Mouse (Mus musculus): ENCODE measurements at regions not wholly inside any gene's neighbourhood (a gene's known extent, or its start where the extent isn't known, plus 50 kb on each side); places are given as distances from the start of the nearest gene placed in this dataset.

DNA sequence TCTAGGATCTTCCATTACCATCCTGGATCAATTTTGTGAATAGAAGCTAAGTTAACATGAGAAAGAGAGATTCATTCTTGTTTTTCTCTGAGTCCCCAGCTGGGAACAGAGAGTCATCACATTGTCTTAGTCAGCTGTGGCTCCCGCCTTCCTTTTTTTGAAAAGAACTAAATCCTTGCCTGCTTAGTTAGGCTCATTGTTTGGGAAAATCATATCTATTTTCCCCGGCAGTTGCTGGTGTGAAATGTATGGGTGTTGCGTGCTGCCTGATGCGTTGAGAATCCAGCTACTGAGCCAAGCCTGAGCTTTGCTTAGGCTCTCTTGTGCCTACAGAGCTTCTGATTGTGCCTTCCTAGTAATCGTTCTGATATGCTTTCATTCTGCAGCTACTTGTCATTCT, 66.3 kb downstream of the Fam50b start:
- no peak overlapping the region for H3K9ac ChIP-seq (ENCODE audit: low read depth, low read length)
- H3K4me3 ChIP-seq (ENCODE audit: low read length): no peak overlapping the region
- no peak overlapping the region for H3K4me2 ChIP-seq (replicated peaks; ENCODE audit: low read depth, low read length)
- no peaks in the 10 kb centered on the region for H3K4me1 ChIP-seq (ENCODE audit: control insufficient read depth, insufficient read depth, low read length)
- WGBS: 88% methylated on average over 5 of the region's 5 CpGs
- H3K9me3 ChIP-seq (ENCODE audit: control insufficient read depth, low read length): no peaks in the 10 kb centered on the region
- no peaks in the 10 kb centered on the region for H3K27me3 ChIP-seq (ENCODE audit: control insufficient read depth, insufficient read depth, low read length)
- ATAC-seq (ENCODE audit: low FRiP score, low TSS enrichment): no peak
- H3K36me3 ChIP-seq (ENCODE audit: control insufficient read depth, insufficient read depth, low read length): no peaks in the 10 kb centered on the region
- no peak overlapping the region for H3K27ac ChIP-seq (ENCODE audit: low read depth, low read length)

DNA sequence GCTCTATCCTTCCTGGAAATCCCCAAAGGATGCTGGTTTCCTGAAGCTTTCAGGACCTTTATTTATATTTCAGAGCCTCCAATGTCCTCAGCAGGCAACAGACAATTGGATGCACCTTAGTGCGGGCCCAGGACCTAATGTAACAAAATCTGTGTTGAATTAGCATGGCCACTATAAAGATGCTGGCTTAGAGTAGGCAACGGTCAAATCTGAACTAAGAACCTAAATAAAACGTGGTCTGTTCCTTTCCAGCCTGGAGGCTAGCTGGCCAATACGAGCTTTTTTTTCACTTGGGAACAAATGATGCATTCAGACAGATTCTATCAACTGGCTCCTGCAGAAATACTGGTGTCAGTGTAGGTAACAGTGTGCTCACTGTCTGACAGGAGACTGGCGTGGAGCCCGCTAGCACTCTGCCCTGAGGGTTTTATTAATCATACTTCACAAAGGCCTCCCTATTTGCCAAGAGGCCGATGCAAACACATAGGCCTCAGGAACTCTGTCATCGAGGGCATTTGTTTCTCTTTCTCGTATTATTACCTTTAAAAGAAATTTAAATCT, 68.5 kb upstream of the Prpf4b start:
- ATAC-seq (ENCODE audit: low FRiP score, low TSS enrichment): no peak
- WGBS: 56% methylated on average over 9 of the region's 9 CpGs

DNA sequence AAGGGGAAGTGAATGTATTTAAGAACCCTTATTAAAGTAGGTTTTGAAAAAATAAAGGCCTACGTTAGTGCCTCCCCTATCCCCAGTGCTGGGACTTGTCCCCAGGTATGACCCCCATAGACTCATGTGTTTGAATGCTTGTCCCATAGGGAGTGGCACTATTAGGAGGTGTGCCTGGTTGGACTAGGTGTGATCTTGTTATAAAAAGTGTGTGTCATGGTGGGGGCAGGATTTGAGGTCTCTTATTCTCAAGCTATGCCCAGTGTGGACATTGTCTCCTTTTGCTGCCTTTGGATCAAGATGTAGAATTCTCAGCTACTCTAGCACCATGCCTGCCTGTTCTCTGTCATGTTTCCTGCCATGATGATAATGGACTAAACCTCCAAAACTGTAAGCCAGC, 65.6 kb upstream of the Prpf4b start:
- Histone ChIP-seq H3K9me3 (ENCODE audit: control insufficient read depth, low read length) (peaks cover 6% of the 10 kb centered on the region), H3K9ac (ENCODE audit: low read depth, low read length) (no peak overlapping the region), H3K4me2 (replicated peaks; ENCODE audit: low read depth, low read length) (no peak overlapping the region), H3K4me3 (ENCODE audit: low read length) (no peak overlapping the region), H3K27me3 (ENCODE audit: control insufficient read depth, insufficient read depth, low read length) (no peaks in the 10 kb centered on the region), H3K27ac (ENCODE audit: low read depth, low read length) (no peak overlapping the region), H3K4me1 (ENCODE audit: control insufficient read depth, insufficient read depth, low read length) (peaks cover 6% of the 10 kb centered on the region), H3K36me3 (ENCODE audit: control insufficient read depth, insufficient read depth, low read length) (no peaks in the 10 kb centered on the region)
- no peak for ATAC-seq (ENCODE audit: low FRiP score, low TSS enrichment)
- 92% methylated on average over 1 of the region's 1 CpGs for WGBS

More for the DNA sequence above, 68.5 kb upstream of the Prpf4b start:
- H3K27ac ChIP-seq (ENCODE audit: low read depth, low read length): no peak overlapping the region
- H3K9ac ChIP-seq (ENCODE audit: low read depth, low read length): no peak overlapping the region
- H3K36me3 ChIP-seq (ENCODE audit: control insufficient read depth, insufficient read depth, low read length): no peaks in the 10 kb centered on the region
- no peaks in the 10 kb centered on the region for H3K4me1 ChIP-seq (ENCODE audit: control insufficient read depth, insufficient read depth, low read length)
- H3K4me2 ChIP-seq (replicated peaks; ENCODE audit: low read depth, low read length): no peak overlapping the region
- H3K27me3 ChIP-seq (ENCODE audit: control insufficient read depth, insufficient read depth, low read length): no peaks in the 10 kb centered on the region
- H3K9me3 ChIP-seq (ENCODE audit: control insufficient read depth, low read length): no peaks in the 10 kb centered on the region
- no peak overlapping the region for H3K4me3 ChIP-seq (ENCODE audit: low read length)

DNA sequence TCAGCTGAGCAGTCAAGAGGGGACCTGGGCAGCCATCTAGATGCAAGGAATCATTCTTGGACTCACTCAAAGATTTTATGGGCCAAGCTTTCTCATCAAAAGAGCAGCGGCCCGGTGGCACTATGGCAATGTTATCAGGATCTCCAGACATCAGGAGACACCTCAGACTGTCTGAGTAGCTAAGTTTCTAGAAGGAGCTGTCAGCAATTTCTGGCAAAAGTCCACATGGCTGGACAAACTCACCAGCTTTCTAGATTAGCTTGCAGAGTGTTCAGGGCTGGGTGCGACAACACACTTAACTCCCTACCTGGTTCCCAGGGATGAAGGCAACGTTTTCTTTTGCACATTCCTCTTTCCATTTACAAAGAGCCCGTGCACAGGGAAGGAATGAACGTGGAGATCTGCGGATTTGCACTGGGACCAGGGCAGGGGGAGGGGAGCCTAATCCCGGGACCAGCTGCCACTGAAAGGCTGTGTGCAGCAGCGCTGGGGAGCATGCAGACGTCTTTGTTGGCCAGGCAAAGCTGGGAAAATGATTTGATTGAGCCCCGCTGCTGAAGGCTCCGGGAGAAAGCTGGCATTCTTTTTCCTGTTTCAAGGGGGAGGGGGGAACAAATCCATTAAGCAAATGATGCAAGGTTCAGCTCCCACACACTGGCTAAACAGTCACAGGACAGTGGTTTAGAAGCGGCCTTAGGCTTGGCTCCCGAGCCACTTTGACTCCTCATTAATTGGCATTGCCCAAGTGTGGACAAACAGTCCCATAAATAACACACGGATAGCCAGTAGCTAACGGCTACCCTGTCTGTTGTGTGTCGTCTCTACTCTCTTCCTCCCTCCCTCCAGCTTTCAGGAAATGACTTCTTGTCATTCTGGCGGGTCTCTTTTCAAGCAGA, 60.7 kb upstream of the Prpf4b start:
- no peaks in the 10 kb centered on the region for H3K27me3 ChIP-seq (ENCODE audit: control insufficient read depth, insufficient read depth, low read length)
- H3K9me3 ChIP-seq (ENCODE audit: control insufficient read depth, low read length): peaks cover 6% of the 10 kb centered on the region
- no peaks in the 10 kb centered on the region for H3K36me3 ChIP-seq (ENCODE audit: control insufficient read depth, insufficient read depth, low read length)
- H3K27ac ChIP-seq (ENCODE audit: low read depth, low read length): peak overlapping the region; percentile 55
- ATAC-seq (ENCODE audit: low FRiP score, low TSS enrichment): peak; percentile 84
- H3K4me3 ChIP-seq (ENCODE audit: low read length): no peak overlapping the region; the same call in 1 of the 2 replicates
- WGBS: 15% methylated on average over 18 of the region's 18 CpGs
- H3K4me2 ChIP-seq (replicated peaks; ENCODE audit: low read depth, low read length): peak overlapping the region; percentile 41
- H3K9ac ChIP-seq (ENCODE audit: low read depth, low read length): peak overlapping the region; percentile 42; the same call in 1 of the 2 replicates
- H3K4me1 ChIP-seq (ENCODE audit: control insufficient read depth, insufficient read depth, low read length): peaks cover 11% of the 10 kb centered on the region

DNA sequence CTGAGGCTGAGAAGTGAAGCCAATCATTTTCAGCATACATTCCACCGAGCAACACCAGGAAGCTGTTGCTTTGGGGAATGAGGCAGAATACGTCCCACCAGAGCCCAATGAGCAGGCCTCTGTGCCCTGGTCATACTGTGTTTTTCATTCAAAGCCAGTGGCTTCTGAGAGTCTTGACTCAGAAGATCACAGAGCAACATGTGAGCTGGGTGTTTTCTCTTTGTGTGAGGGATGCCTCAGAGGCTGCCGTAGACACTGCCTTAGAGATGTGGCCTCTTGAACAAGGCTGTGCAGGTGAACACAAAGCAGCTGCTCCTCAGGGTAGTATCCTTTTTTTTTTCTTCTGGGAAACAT, 60.1 kb upstream of the Prpf4b start:
- Histone ChIP-seq H3K9ac (ENCODE audit: low read depth, low read length) (no peak overlapping the region), H3K27me3 (ENCODE audit: control insufficient read depth, insufficient read depth, low read length) (no peaks in the 10 kb centered on the region), H3K4me1 (ENCODE audit: control insufficient read depth, insufficient read depth, low read length) (peaks cover 11% of the 10 kb centered on the region), H3K4me2 (replicated peaks; ENCODE audit: low read depth, low read length) (peak overlapping the region; percentile 41; the same call in 1 of the 2 replicates), H3K9me3 (ENCODE audit: control insufficient read depth, low read length) (peaks cover 6% of the 10 kb centered on the region), H3K4me3 (ENCODE audit: low read length) (no peak overlapping the region), H3K36me3 (ENCODE audit: control insufficient read depth, insufficient read depth, low read length) (no peaks in the 10 kb centered on the region), H3K27ac (ENCODE audit: low read depth, low read length) (peak overlapping the region; percentile 55; the same call in 1 of the 2 replicates)
- WGBS: 26% methylated on average over 3 of the region's 3 CpGs
- peak; percentile 50 for ATAC-seq (ENCODE audit: low FRiP score, low TSS enrichment)

DNA sequence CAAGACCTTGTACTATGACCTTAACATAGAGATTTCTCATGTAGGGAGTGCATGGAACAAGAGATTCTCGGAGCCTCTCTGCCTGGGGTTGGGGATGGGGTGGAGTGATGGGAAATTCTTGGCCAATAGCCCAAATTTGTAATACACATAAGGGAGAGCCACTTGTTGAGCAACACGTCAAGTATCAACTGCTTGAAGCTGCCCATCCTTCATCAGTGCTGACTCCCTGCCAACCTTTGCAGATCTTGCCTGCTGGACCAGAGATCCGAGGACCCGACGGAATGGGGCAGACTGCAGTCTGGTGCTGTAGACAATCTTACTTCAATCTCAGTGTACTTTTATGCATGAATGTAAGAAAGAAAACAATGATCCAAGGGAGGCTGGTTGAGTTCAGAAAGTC, 56.9 kb upstream of the Prpf4b start:
- H3K27me3 ChIP-seq (ENCODE audit: control insufficient read depth, insufficient read depth, low read length): no peaks in the 10 kb centered on the region
- H3K27ac ChIP-seq (ENCODE audit: low read depth, low read length): no peak overlapping the region
- H3K4me1 ChIP-seq (ENCODE audit: control insufficient read depth, insufficient read depth, low read length): peaks cover 11% of the 10 kb centered on the region
- no peak overlapping the region for H3K4me2 ChIP-seq (replicated peaks; ENCODE audit: low read depth, low read length)
- no peak overlapping the region for H3K9ac ChIP-seq (ENCODE audit: low read depth, low read length)
- WGBS: 74% methylated on average over 5 of the region's 5 CpGs
- ATAC-seq (ENCODE audit: low FRiP score, low TSS enrichment): no peak
- H3K4me3 ChIP-seq (ENCODE audit: low read length): no peak overlapping the region
- H3K36me3 ChIP-seq (ENCODE audit: control insufficient read depth, insufficient read depth, low read length): no peaks in the 10 kb centered on the region
- H3K9me3 ChIP-seq (ENCODE audit: control insufficient read depth, low read length): no peaks in the 10 kb centered on the region

DNA sequence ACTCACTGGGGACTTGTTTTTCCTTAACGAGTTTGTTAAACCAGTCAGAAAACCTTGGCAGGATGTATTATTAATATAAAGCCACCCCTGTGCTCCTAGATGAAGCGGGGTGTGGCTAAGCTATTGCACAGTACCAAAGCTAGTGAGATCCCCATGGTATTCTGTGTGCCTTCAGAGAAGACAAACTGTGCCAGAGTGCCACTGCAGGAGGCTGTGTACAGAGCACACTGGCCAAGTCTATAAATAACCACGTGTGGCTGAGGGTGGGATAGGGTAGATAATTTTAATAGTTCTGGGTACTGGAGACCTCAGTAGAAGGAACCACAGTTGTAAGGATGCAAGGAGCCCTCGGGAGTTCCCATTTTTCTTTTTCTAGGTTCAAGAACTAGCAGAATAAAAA, 54.7 kb upstream of the Prpf4b start:
- Histone ChIP-seq H3K9me3 (ENCODE audit: control insufficient read depth, low read length) (no peaks in the 10 kb centered on the region), H3K9ac (ENCODE audit: low read depth, low read length) (no peak overlapping the region), H3K27ac (ENCODE audit: low read depth, low read length) (no peak overlapping the region), H3K4me3 (ENCODE audit: low read length) (no peak overlapping the region), H3K27me3 (ENCODE audit: control insufficient read depth, insufficient read depth, low read length) (no peaks in the 10 kb centered on the region), H3K4me2 (replicated peaks; ENCODE audit: low read depth, low read length) (no peak overlapping the region), H3K36me3 (ENCODE audit: control insufficient read depth, insufficient read depth, low read length) (no peaks in the 10 kb centered on the region), H3K4me1 (ENCODE audit: control insufficient read depth, insufficient read depth, low read length) (no peaks in the 10 kb centered on the region)
- ATAC-seq (ENCODE audit: low FRiP score, low TSS enrichment): no peak
- WGBS: 79% methylated on average over 4 of the region's 4 CpGs

DNA sequence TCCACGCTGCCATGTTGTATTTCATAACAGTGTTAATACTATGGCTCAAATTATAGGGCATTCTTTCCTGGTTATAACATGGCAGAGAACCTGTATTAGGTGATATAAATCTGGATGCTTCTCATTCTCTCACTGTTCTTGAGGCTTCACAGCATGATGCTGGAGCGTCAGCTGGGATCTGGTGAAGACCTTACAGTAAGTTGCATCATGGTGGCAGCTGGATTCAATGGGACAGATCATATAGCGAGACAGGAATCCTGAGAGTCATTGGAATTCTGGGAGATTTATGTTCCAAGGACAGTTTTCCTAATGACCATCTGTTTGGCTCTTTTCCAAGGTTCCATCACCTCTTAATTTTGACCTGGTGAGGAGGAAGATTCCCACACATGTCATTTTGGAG, 53.2 kb upstream of the Prpf4b start:
- H3K4me3 ChIP-seq (ENCODE audit: low read length): no peak overlapping the region
- 88% methylated on average over 3 of the region's 3 CpGs for WGBS
- H3K4me2 ChIP-seq (replicated peaks; ENCODE audit: low read depth, low read length): no peak overlapping the region
- no peaks in the 10 kb centered on the region for H3K4me1 ChIP-seq (ENCODE audit: control insufficient read depth, insufficient read depth, low read length)
- H3K27me3 ChIP-seq (ENCODE audit: control insufficient read depth, insufficient read depth, low read length): no peaks in the 10 kb centered on the region
- H3K9me3 ChIP-seq (ENCODE audit: control insufficient read depth, low read length): no peaks in the 10 kb centered on the region
- no peak overlapping the region for H3K9ac ChIP-seq (ENCODE audit: low read depth, low read length)
- no peaks in the 10 kb centered on the region for H3K36me3 ChIP-seq (ENCODE audit: control insufficient read depth, insufficient read depth, low read length)
- no peak for ATAC-seq (ENCODE audit: low FRiP score, low TSS enrichment)
- H3K27ac ChIP-seq (ENCODE audit: low read depth, low read length): no peak overlapping the region

DNA sequence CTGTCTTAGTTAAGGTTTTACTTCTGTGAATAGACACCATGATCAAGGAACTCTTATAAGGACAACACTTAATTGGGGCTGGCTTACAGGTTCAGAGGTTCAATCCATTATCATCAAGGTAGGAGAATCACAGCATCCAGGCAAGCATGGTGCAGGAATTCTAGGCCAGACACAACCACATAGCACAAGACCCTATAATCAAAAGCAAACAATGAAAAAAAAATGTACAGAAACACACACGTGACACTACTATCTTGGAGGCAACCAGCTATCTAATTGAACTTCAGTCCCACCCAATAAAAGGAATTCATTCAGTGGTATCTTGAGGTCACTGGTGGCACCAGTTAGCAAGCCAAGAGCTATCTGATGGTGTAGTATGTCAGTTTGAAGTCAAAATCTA, 50.9 kb upstream of the Prpf4b start:
- Histone ChIP-seq H3K27me3 (ENCODE audit: control insufficient read depth, insufficient read depth, low read length) (no peaks in the 10 kb centered on the region), H3K4me3 (ENCODE audit: low read length) (no peak overlapping the region), H3K4me2 (replicated peaks; ENCODE audit: low read depth, low read length) (no peak overlapping the region), H3K4me1 (ENCODE audit: control insufficient read depth, insufficient read depth, low read length) (no peaks in the 10 kb centered on the region), H3K36me3 (ENCODE audit: control insufficient read depth, insufficient read depth, low read length) (no peaks in the 10 kb centered on the region), H3K9me3 (ENCODE audit: control insufficient read depth, low read length) (no peaks in the 10 kb centered on the region), H3K27ac (ENCODE audit: low read depth, low read length) (no peak overlapping the region), H3K9ac (ENCODE audit: low read depth, low read length) (no peak overlapping the region)
- no peak for ATAC-seq (ENCODE audit: low FRiP score, low TSS enrichment)
- 87% methylated on average over 1 of the region's 1 CpGs for WGBS
